ENCODE assay signal across 16 mouse cellular contexts in genomic region chr17:7623392-7623791, GRCm38 (mm10).
"Had no signal": no experiment of that assay in that cellular context is flagged by ENCODE, and none has a peak within 500 bp of the region (broad histone marks: within the 10 kb centered on the region; RNA-seq: fewer than 3 reads in every experiment).

No protein-coding gene starts in this region.

- H3K9me3 ChIP-seq: neural tube, embryonic 13.5 days; neural tube, embryonic 15.5 days; stomach, embryonic 15.5 days had no signal

- H3K27me3 ChIP-seq: neural tube, embryonic 13.5 days; neural tube, embryonic 15.5 days; stomach, embryonic 15.5 days had no signal

- H3K9ac ChIP-seq: neural tube, embryonic 13.5 days; neural tube, embryonic 15.5 days; stomach, embryonic 15.5 days had no signal

- H3K36me3 ChIP-seq: neural tube, embryonic 13.5 days; neural tube, embryonic 15.5 days; stomach, embryonic 15.5 days had no signal

- H3K27ac ChIP-seq: neural tube, embryonic 13.5 days; neural tube, embryonic 15.5 days; stomach, embryonic 15.5 days; stomach, postnatal 0 days had no signal

- H3K4me3 ChIP-seq: neural tube, embryonic 13.5 days; neural tube, embryonic 15.5 days; stomach, embryonic 15.5 days had no signal

- H3K4me2 ChIP-seq: neural tube, embryonic 13.5 days; neural tube, embryonic 15.5 days; stomach, embryonic 15.5 days had no signal

- DNase-seq: retina, postnatal 1 day; right cerebral cortex, adult 18-20 months; right cerebral cortex, postnatal 14 days; right cerebral cortex, postnatal 25 days; right cerebral cortex, postnatal 4 days; spleen, adult 18-20 months; thymus, adult 18-20 months; thymus, adult 2 months; thymus, postnatal 14 days; thymus, postnatal 25 days; thymus, postnatal 36 days; thymus, postnatal 4 days had no signal

- H3K4me1 ChIP-seq: neural tube, embryonic 13.5 days; neural tube, embryonic 15.5 days; stomach, embryonic 15.5 days had no signal
